Mouse (Mus musculus) lung, embryonic 15.5 days (tissue): ENCODE data around the gene Cntn6. TPM values are rescaled to one million over a fixed set of nuclear protein-coding genes. Genes with fewer than 3 reads are reported as not detected.
A peak's percentile ranks its signal among the peaks of the same experiment; 100 is the strongest.

Experiments
- ATAC-seq: fragments of 200-750 bp; cut with Nextera tagmentation; 2 replicates; pipeline ENCODE4 v1.8.0; 2017; ENCODE audit warnings: moderate number of reproducible peaks, borderline replicate concordance; ENCODE audit not compliant: low FRiP score, low TSS enrichment; ENCODE audit errors: extremely low read depth
- H3K27ac ChIP-seq: fragments of 300-500 bp; sonication (generic); 2 replicates; pipeline ENCODE4 v1.5.1; 2015; ENCODE audit warnings: moderate library complexity, mild to moderate bottlenecking, inconsistent platforms
- H3K27me3 ChIP-seq: fragments of 300-500 bp; sonication (generic); 2 replicates; pipeline ENCODE4 v1.6.1; 2015; ENCODE audit warnings: inconsistent platforms
- H3K36me3 ChIP-seq: fragments of 300-500 bp; sonication (generic); 2 replicates; pipeline ENCODE4 v1.6.1; 2015; ENCODE audit warnings: inconsistent platforms
- H3K4me1 ChIP-seq: fragments of 300-500 bp; sonication (generic); 2 replicates; pipeline ENCODE4 v1.6.1; 2015; ENCODE audit warnings: inconsistent platforms
- H3K4me2 ChIP-seq: fragments of 300-500 bp; sonication (generic); 2 replicates; pipeline ENCODE4 v1.6.1; 2015; ENCODE audit warnings: inconsistent platforms, mild to moderate bottlenecking, moderate library complexity
- H3K4me3 ChIP-seq: fragments of 300-500 bp; sonication (generic); 2 replicates; pipeline ENCODE4 v1.5.1; 2015; ENCODE audit warnings: mild to moderate bottlenecking, inconsistent platforms
- H3K9ac ChIP-seq: fragments of 300-500 bp; sonication (generic); 2 replicates; pipeline ENCODE4 v1.6.1; 2015; ENCODE audit warnings: inconsistent platforms
- H3K9me3 ChIP-seq: fragments of 300-500 bp; sonication (generic); 2 replicates; pipeline ENCODE4 v1.6.1; 2016; ENCODE audit warnings: inconsistent platforms
- WGBS: fragments of 180-500 bp; shearing (Covaris S2); methylation state at CpG from one replicate; pipeline ENCODE4 v1.1.7; 2015; 5-methylcytosine and 5-hydroxymethylcytosine counted together
- polyA plus RNA-seq: library from polyadenylated mRNA; unstranded; fragments of >200 nt; fragmentation: Nextera tagmentation; extraction: Ambion mirVana; gene quantifications from 2 replicates; pipeline ENCODE4 v1.2.1, GENCODE M21; 2015

The Cntn6 gene
- polyA plus RNA-seq, 1 experiment from 2014 or later, result 0.12 TPM

DNA sequence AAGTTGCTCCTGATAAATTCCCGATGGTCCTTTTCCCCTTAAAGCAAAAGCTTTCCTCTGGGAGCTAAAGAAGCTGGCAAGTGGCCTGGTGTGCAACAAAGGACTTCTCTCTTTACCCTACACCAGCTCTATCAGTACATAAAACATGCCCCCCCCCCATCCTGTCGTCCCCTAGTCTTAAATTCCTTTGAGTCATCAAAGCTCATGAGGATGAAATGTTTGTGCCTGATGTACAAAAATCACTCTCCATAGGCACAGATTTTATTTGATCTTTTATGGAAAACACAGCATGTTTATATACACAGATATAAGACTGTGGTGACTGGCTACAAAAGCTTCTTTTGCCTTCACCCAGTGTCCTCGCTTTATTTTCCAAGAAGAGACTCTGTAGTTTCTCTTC lies 112.6 kb downstream of the Cntn6 start:
- Histone ChIP-seq H3K4me3 (no peak overlapping the region), H3K4me1 (no peaks in the 10 kb centered on the region), H3K27me3 (no peaks in the 10 kb centered on the region), H3K9me3 (no peaks in the 10 kb centered on the region), H3K4me2 (no peak overlapping the region), H3K36me3 (no peaks in the 10 kb centered on the region), H3K9ac (no peak overlapping the region), H3K27ac (peak overlapping the region; percentile 10; the same call in 1 of the 2 replicates)
- 28% methylated on average over 3 of the region's 3 CpGs for WGBS
- peak; percentile 82; the same call in 1 of the 2 replicates for ATAC-seq

GRCm38 (mm10) chr6:104653518-104653917 lies 160.9 kb downstream of the Cntn6 start:
- no peaks in the 10 kb centered on the region for H3K27me3 ChIP-seq
- H3K4me1 ChIP-seq, result no peaks in the 10 kb centered on the region
- H3K4me2 ChIP-seq, result no peak overlapping the region
- H3K27ac ChIP-seq, result no peak overlapping the region
- H3K9me3 ChIP-seq, result no peaks in the 10 kb centered on the region
- ATAC-seq, result no peak
- no peaks in the 10 kb centered on the region for H3K36me3 ChIP-seq
- H3K4me3 ChIP-seq, result no peak overlapping the region
- no peak overlapping the region for H3K9ac ChIP-seq
- 53% methylated on average over 3 of the region's 3 CpGs for WGBS

DNA sequence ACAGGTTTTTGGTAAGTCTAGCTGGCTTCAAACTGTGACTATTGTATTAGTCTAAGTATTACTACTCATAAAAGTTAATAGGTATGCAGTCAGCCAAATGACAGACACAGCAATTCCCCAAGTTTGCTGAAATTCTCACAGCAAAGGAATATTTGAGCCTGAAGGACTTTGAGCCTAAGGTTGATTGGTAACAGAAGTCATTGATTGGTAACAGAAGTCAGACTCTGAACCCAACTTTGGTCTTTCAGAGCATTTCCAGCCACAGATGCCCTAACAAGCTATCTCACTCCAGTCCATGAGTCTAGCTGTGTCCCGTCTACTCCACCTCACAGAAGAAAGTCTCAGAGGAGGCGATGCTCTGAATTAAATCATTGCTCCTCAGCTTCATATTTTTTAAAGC lies 176.1 kb downstream of the Cntn6 start:
- no peak overlapping the region for H3K4me2 ChIP-seq
- H3K27me3 ChIP-seq, result no peaks in the 10 kb centered on the region
- ATAC-seq, result no peak
- no peaks in the 10 kb centered on the region for H3K4me1 ChIP-seq
- no peaks in the 10 kb centered on the region for H3K36me3 ChIP-seq
- H3K9me3 ChIP-seq, result no peaks in the 10 kb centered on the region
- no peak overlapping the region for H3K27ac ChIP-seq
- WGBS, result 84% methylated on average over 2 of the region's 2 CpGs
- no peak overlapping the region for H3K4me3 ChIP-seq
- H3K9ac ChIP-seq, result no peak overlapping the region

DNA sequence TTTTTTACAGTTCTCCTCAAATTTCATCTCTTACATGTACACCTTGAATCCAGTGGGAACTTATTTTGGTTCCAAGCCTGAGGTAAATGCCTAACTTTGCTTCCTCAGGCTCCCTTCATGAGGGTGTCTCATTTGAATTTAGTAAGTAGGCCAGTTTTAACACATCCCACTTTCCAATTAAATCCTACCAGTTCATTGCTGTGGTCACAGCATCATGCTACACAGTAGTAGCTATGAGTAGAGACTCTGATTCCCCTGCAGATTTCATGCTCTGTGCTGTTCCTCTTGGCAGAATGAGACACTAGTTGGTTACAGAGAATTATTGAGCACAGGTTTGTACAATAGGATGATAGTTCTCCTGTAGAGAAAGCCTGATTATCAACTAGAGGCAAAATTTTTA lies 181.7 kb downstream of the Cntn6 start:
- no peak overlapping the region for H3K4me3 ChIP-seq
- H3K4me1 ChIP-seq, result no peaks in the 10 kb centered on the region
- no peaks in the 10 kb centered on the region for H3K9me3 ChIP-seq
- no peak overlapping the region for H3K9ac ChIP-seq
- ATAC-seq, result no peak
- H3K36me3 ChIP-seq, result no peaks in the 10 kb centered on the region
- no peak overlapping the region for H3K4me2 ChIP-seq
- H3K27ac ChIP-seq, result no peak overlapping the region
- H3K27me3 ChIP-seq, result no peaks in the 10 kb centered on the region

DNA sequence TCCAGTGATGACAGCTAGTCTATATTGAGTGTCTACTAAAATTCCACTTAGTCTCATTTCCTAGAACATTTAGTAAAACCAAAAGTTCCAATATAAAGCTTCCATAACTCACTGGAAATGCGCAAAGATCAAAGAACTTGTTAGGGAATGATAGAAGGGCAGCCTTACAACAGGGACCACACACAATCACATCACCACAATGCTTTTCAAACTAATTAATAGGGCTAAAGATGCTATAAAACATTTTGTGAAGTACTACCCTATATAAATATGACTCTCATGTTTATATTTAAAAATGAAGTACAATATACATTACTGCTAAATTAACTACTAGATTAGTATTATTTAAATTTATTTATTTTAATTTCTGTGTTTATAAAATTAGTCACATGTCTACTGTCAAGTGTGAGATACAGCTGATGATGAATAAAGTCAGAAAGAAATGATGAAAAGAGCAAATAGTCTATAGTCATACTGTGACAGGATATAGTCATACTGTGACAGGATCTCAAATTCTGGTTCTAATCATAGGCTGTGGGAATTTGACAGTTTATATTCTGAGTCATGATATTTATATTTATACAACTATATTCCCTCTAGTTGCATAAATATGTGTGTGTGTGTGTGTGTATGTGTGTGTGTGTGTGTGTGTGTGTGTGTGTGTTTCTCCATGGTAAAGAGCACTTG lies 187.4 kb downstream of the Cntn6 start:
- Histone ChIP-seq H3K27me3 (no peaks in the 10 kb centered on the region), H3K4me1 (no peaks in the 10 kb centered on the region), H3K27ac (no peak overlapping the region), H3K9me3 (no peaks in the 10 kb centered on the region), H3K36me3 (no peaks in the 10 kb centered on the region), H3K9ac (no peak overlapping the region), H3K4me3 (no peak overlapping the region), H3K4me2 (no peak overlapping the region)
- ATAC-seq, result peak; percentile 57; the same call in 1 of the 2 replicates
- 58% methylated on average over 1 of the region's 1 CpGs for WGBS

DNA sequence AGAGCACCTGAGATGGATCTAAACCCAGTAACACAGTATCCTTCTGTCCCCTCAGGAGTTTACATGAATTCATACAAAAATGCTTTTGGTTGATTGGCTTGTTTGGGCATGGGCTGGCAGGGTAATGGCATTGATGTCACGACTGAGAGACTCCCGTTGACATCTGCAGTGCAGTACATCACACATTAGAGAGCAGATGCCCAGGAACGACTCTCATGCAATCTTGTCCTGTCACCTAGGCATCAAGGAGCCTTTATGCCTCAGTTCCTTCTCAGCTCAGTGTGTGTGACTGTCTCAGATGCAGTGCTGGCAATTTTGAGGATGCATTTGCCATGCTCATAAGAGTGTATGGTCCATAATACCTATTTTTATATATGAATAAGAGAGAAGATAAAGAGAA lies 195.4 kb downstream of the Cntn6 start:
- no peak for ATAC-seq
- Histone ChIP-seq H3K27me3 (no peaks in the 10 kb centered on the region), H3K4me2 (no peak overlapping the region), H3K9ac (no peak overlapping the region), H3K36me3 (no peaks in the 10 kb centered on the region), H3K27ac (no peak overlapping the region), H3K4me1 (no peaks in the 10 kb centered on the region), H3K4me3 (no peak overlapping the region), H3K9me3 (no peaks in the 10 kb centered on the region)
- 78% methylated on average over 3 of the region's 3 CpGs for WGBS

- Histone ChIP-seq H3K9ac (no peak overlapping the region), H3K4me2 (no peak overlapping the region), H3K27me3 (no peaks in the 10 kb centered on the region), H3K4me1 (no peaks in the 10 kb centered on the region), H3K27ac (no peak overlapping the region), H3K36me3 (no peaks in the 10 kb centered on the region), H3K9me3 (no peaks in the 10 kb centered on the region), H3K4me3 (no peak overlapping the region)
- ATAC-seq, result no peak
- WGBS, result 86% methylated on average over 6 of the region's 6 CpGs
Measured at GRCm38 (mm10) chr6:104688439-104689125, 196.0 kb downstream of the Cntn6 start.

- H3K27ac ChIP-seq, result no peak overlapping the region
- no peak for ATAC-seq
- H3K4me3 ChIP-seq, result no peak overlapping the region
- H3K4me1 ChIP-seq, result no peaks in the 10 kb centered on the region
- H3K27me3 ChIP-seq, result no peaks in the 10 kb centered on the region
- H3K9ac ChIP-seq, result no peak overlapping the region
- WGBS, result 95% methylated on average over 1 of the region's 1 CpGs
- H3K9me3 ChIP-seq, result no peaks in the 10 kb centered on the region
- no peak overlapping the region for H3K4me2 ChIP-seq
- H3K36me3 ChIP-seq, result no peaks in the 10 kb centered on the region
Measured at GRCm38 (mm10) chr6:104728571-104728970, 236.0 kb downstream of the Cntn6 start.

- no peaks in the 10 kb centered on the region for H3K36me3 ChIP-seq
- ATAC-seq, result no peak
- H3K9me3 ChIP-seq, result no peaks in the 10 kb centered on the region
- H3K27me3 ChIP-seq, result no peaks in the 10 kb centered on the region
- no peak overlapping the region for H3K9ac ChIP-seq
- WGBS, result 81% methylated on average over 1 of the region's 1 CpGs
- no peak overlapping the region for H3K27ac ChIP-seq
- H3K4me2 ChIP-seq, result no peak overlapping the region
- no peak overlapping the region for H3K4me3 ChIP-seq
- no peaks in the 10 kb centered on the region for H3K4me1 ChIP-seq
Measured at GRCm38 (mm10) chr6:104734256-104734655, 241.7 kb downstream of the Cntn6 start.

- no peak overlapping the region for H3K9ac ChIP-seq
- no peaks in the 10 kb centered on the region for H3K9me3 ChIP-seq
- H3K4me1 ChIP-seq, result no peaks in the 10 kb centered on the region
- no peak overlapping the region for H3K4me3 ChIP-seq
- no peak overlapping the region for H3K27ac ChIP-seq
- no peak for ATAC-seq
- no peak overlapping the region for H3K4me2 ChIP-seq
- H3K36me3 ChIP-seq, result no peaks in the 10 kb centered on the region
- WGBS, result 86% methylated on average over 4 of the region's 4 CpGs
- H3K27me3 ChIP-seq, result no peaks in the 10 kb centered on the region
Measured at GRCm38 (mm10) chr6:104738999-104739398, 246.4 kb downstream of the Cntn6 start.

DNA sequence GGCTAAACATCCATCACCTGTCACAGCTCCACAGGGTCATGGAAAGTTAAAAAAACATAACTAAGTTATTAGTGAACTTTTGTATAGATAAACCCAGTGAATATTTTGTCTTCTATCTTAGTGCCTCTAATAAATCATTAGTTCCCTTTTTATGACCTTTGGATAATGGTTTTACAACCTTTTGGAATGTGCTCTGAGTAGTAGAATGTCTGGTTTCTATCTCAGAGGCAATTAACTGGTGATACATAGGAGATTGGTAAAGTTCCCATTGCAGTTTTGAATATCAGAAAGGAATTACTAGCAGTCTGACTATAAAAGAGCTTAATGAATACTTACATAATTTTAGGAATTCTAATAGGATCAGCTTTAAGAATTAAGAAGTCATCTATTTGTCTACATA lies 265.5 kb downstream of the Cntn6 start:
- H3K36me3 ChIP-seq, result no peaks in the 10 kb centered on the region
- no peak overlapping the region for H3K4me3 ChIP-seq
- no peak overlapping the region for H3K27ac ChIP-seq
- no peak overlapping the region for H3K4me2 ChIP-seq
- no peaks in the 10 kb centered on the region for H3K27me3 ChIP-seq
- H3K9me3 ChIP-seq, result no peaks in the 10 kb centered on the region
- ATAC-seq, result no peak
- H3K4me1 ChIP-seq, result no peaks in the 10 kb centered on the region
- no peak overlapping the region for H3K9ac ChIP-seq

GRCm38 (mm10) chr6:104761226-104761625 lies 268.6 kb downstream of the Cntn6 start:
- H3K9me3 ChIP-seq, result no peaks in the 10 kb centered on the region
- no peak overlapping the region for H3K4me2 ChIP-seq
- no peaks in the 10 kb centered on the region for H3K4me1 ChIP-seq
- no peaks in the 10 kb centered on the region for H3K36me3 ChIP-seq
- H3K27ac ChIP-seq, result no peak overlapping the region
- no peaks in the 10 kb centered on the region for H3K27me3 ChIP-seq
- no peak for ATAC-seq
- H3K9ac ChIP-seq, result no peak overlapping the region
- H3K4me3 ChIP-seq, result no peak overlapping the region
- 85% methylated on average over 3 of the region's 3 CpGs for WGBS
